Mouse (Mus musculus): Measurements from ENCODE around the gene Ccdc84. TPM values are rescaled to one million over a fixed set of nuclear protein-coding genes. Genes with fewer than 3 reads are reported as not detected.

The Ccdc84 gene
- polyA plus RNA-seq, 1 experiment from 2014 or later, result 32.9 TPM

DNA sequence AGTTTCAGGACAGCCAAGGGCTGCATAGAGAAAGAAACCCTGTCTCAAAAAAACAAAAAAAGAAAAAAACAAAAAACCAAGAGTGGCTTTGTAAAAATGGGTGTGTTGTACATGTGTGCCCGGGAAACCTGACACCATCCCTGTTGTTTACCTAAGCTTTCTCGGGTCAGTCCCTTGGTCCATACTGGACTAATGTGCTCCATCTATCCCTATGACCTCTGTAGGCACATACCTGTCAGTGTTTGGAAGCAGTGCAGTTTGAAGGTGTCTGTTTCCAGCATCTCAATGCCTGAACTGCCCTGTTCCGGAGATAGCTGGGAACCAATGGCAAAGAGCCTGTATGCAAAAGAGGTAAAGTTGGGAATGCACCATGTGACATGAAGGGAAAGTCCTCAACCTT lies 13.4 kb downstream of the Ccdc84 start:
- no peaks in the 10 kb centered on the region for H3K9me3 ChIP-seq
- H3K4me1 ChIP-seq (replicated peaks), result peaks cover 52% of the 10 kb centered on the region
- H3K9ac ChIP-seq, result no peak overlapping the region
- no peak overlapping the region for H3K4me3 ChIP-seq
- H3K4me2 ChIP-seq, result no peak overlapping the region
- H3K36me3 ChIP-seq, result peaks cover 69% of the 10 kb centered on the region
- no peak for ATAC-seq (ENCODE audit: low FRiP score)
- H3K27me3 ChIP-seq, result no peaks in the 10 kb centered on the region
- no peak overlapping the region for H3K27ac ChIP-seq
- 97% methylated on average over 3 of the region's 3 CpGs for WGBS

DNA sequence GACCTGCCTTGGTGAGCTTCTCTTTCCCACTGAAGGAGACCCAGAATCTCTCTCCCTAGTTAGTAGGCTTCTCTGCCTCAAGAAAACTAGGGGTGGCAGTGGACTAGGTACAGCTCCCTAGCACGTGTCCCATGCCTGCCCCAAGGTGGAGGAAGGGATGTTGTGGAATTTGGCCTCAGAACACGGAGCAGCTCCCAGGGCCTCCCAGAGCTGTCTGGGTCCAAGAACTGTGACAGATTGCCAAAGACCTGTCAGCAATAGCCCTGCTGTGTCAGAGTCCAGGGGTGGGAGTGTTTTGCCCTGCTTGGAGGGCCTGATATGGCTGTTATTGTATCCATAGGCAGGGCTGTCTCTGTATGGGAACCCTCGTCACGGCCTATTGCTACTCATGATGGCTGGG lies 17.3 kb downstream of the Ccdc84 start:
- Histone ChIP-seq H3K27ac (no peak overlapping the region), H3K27me3 (no peaks in the 10 kb centered on the region), H3K4me1 (replicated peaks) (peaks cover 63% of the 10 kb centered on the region), H3K9ac (0 out of 2 replicates have a peak overlapping the region, but pooled peaks have one; percentile 39), H3K4me3 (no peak overlapping the region), H3K4me2 (no peak overlapping the region), H3K9me3 (no peaks in the 10 kb centered on the region), H3K36me3 (peaks cover 67% of the 10 kb centered on the region)
- WGBS, result 84% methylated on average over 4 of the region's 4 CpGs
- no peak for ATAC-seq (ENCODE audit: low FRiP score)

GRCm38 (mm10) chr9:44399795-44400114 lies 18.6 kb downstream of the Ccdc84 start:
- H3K4me1 ChIP-seq (replicated peaks), result peaks cover 51% of the 10 kb centered on the region
- H3K9ac ChIP-seq, result peak overlapping the region; percentile 90
- 0 out of 2 replicates have a peak overlapping the region, but pooled peaks have one; percentile 24 for H3K27ac ChIP-seq
- ATAC-seq (ENCODE audit: low FRiP score), result no peak
- no peaks in the 10 kb centered on the region for H3K9me3 ChIP-seq
- peaks cover 58% of the 10 kb centered on the region for H3K36me3 ChIP-seq
- H3K27me3 ChIP-seq, result no peaks in the 10 kb centered on the region
- peak overlapping the region; percentile 88 for H3K4me2 ChIP-seq
- peak overlapping the region; percentile 61 for H3K4me3 ChIP-seq
- 92% methylated on average over 6 of the region's 6 CpGs for WGBS

GRCm38 (mm10) chr9:44399114-44399794 lies 19.1 kb downstream of the Ccdc84 start:
- peaks cover 53% of the 10 kb centered on the region for H3K36me3 ChIP-seq
- peaks cover 47% of the 10 kb centered on the region for H3K4me1 ChIP-seq (replicated peaks)
- peak overlapping the region; percentile 88 for H3K4me2 ChIP-seq
- no peak for ATAC-seq (ENCODE audit: low FRiP score)
- peak overlapping the region; percentile 92 for H3K27ac ChIP-seq
- H3K9me3 ChIP-seq, result no peaks in the 10 kb centered on the region
- peak overlapping the region; percentile 90 for H3K9ac ChIP-seq
- WGBS, result 85% methylated on average over 13 of the region's 13 CpGs
- H3K4me3 ChIP-seq, result peak overlapping the region; percentile 61
- no peaks in the 10 kb centered on the region for H3K27me3 ChIP-seq

- H3K4me3 ChIP-seq, result peak overlapping the region; percentile 61
- 83% methylated on average over 9 of the region's 9 CpGs for WGBS
Observed at GRCm38 (mm10) chr9:44398551-44398950, 19.8 kb downstream of the Ccdc84 start.

GRCm38 (mm10) chr9:44398087-44398486 lies 20.3 kb downstream of the Ccdc84 start:
- Histone ChIP-seq H3K4me1 (replicated peaks) (peaks cover 41% of the 10 kb centered on the region), H3K4me3 (peak overlapping the region; percentile 61), H3K27me3 (no peaks in the 10 kb centered on the region), H3K9ac (peak overlapping the region; percentile 90), H3K9me3 (no peaks in the 10 kb centered on the region), H3K36me3 (peaks cover 41% of the 10 kb centered on the region), H3K4me2 (peak overlapping the region; percentile 88), H3K27ac (peak overlapping the region; percentile 92)
- 17% methylated on average over 4 of the region's 4 CpGs for WGBS
- no peak for ATAC-seq (ENCODE audit: low FRiP score)

More at GRCm38 (mm10) chr9:44398551-44398950, 19.8 kb downstream of the Ccdc84 start:
- ATAC-seq (ENCODE audit: low FRiP score), result no peak
- H3K27ac ChIP-seq, result peak overlapping the region; percentile 92
- H3K27me3 ChIP-seq, result no peaks in the 10 kb centered on the region
- H3K9me3 ChIP-seq, result no peaks in the 10 kb centered on the region
- H3K4me2 ChIP-seq, result peak overlapping the region; percentile 88
- H3K36me3 ChIP-seq, result peaks cover 46% of the 10 kb centered on the region
- H3K9ac ChIP-seq, result peak overlapping the region; percentile 90
- H3K4me1 ChIP-seq (replicated peaks), result peaks cover 41% of the 10 kb centered on the region

GRCm38 (mm10) chr9:44396684-44397411 lies 21.5 kb downstream of the Ccdc84 start, which contains the start of gene Slc37a4:
Slc37a4 (plus strand) TSS chr9:44396852.
- under 1% methylated on average over 43 of the region's 43 CpGs for WGBS
- Histone ChIP-seq H3K4me2 (peak within 1 kb of the TSS; percentile 88), H3K27me3 (no peaks in the 10 kb centered on the region), H3K4me3 (peak within 1 kb of the TSS; percentile 61), H3K9me3 (no peaks in the 10 kb centered on the region), H3K4me1 (replicated peaks) (peaks cover 41% of the 10 kb centered on the region), H3K27ac (peak within 1 kb of the TSS; percentile 92), H3K9ac (peak within 1 kb of the TSS; percentile 90), H3K36me3 (peaks cover 34% of the 10 kb centered on the region)
- ATAC-seq (ENCODE audit: low FRiP score), result peak; percentile 98

- H3K4me1 ChIP-seq (replicated peaks), result peaks cover 4% of the 10 kb centered on the region; the same call in 1 of the 2 replicates
- H3K4me2 ChIP-seq, result no peak overlapping the region
- WGBS, result 43% methylated on average over 4 of the region's 4 CpGs
- no peak overlapping the region for H3K9ac ChIP-seq
- no peaks in the 10 kb centered on the region for H3K9me3 ChIP-seq
- H3K27ac ChIP-seq, result no peak overlapping the region
- ATAC-seq (ENCODE audit: low FRiP score), result peak; percentile 47; the same call in 1 of the 2 replicates
- H3K36me3 ChIP-seq, result peaks cover 57% of the 10 kb centered on the region
- no peaks in the 10 kb centered on the region for H3K27me3 ChIP-seq
- H3K4me3 ChIP-seq, result no peak overlapping the region
Observed at GRCm38 (mm10) chr9:44391466-44391865, 26.9 kb downstream of the Ccdc84 start.

DNA sequence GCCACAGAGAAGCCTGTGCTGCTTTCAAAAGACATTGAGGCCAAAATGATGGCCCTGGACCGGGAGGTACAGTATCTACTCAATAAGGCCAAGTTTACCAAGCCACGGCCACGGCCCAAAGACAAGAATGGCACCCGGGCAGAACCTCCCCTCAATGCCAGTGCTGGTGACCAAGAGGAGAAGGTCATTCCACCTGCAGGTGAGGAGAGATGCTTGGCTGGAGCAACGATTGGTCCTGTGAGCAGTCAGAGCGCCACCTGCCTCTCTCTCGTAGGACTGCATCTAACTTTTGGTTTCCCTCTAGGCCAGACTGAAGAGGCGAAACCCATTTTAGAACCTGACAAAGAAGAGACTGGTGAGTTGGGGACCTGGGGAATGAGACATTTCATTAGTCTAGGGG lies 29.1 kb downstream of the Ccdc84 start:
- H3K36me3 ChIP-seq, result peaks cover 79% of the 10 kb centered on the region
- no peak overlapping the region for H3K9ac ChIP-seq
- H3K27ac ChIP-seq, result no peak overlapping the region
- no peak overlapping the region for H3K4me2 ChIP-seq
- WGBS, result 61% methylated on average over 8 of the region's 8 CpGs
- ATAC-seq (ENCODE audit: low FRiP score), result no peak
- H3K4me1 ChIP-seq (replicated peaks), result no peaks in the 10 kb centered on the region
- H3K4me3 ChIP-seq, result no peak overlapping the region
- no peaks in the 10 kb centered on the region for H3K27me3 ChIP-seq
- H3K9me3 ChIP-seq, result no peaks in the 10 kb centered on the region

- no peak overlapping the region for H3K4me3 ChIP-seq
Observed at GRCm38 (mm10) chr9:44387221-44387620, 31.1 kb downstream of the Ccdc84 start.

DNA sequence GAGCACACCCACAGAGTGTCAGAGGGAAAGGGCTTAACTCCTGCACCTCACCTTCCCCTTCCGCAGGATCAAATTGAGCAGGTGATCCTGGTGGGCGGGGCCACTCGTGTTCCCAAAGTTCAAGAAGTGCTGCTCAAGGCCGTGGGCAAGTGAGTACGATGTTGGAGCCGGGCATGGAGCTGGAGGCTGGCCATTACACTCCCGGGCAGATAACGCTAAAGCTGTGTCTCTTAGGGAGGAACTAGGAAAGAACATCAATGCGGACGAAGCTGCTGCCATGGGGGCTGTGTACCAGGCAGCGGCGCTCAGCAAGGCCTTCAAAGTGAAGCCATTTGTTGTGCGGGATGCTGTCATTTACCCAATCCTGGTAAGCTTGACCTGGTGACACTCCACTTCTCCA lies 33.8 kb downstream of the Ccdc84 start:
- 94% methylated on average over 13 of the region's 13 CpGs for WGBS
- H3K4me3 ChIP-seq, result no peak overlapping the region
- H3K36me3 ChIP-seq, result peaks cover 89% of the 10 kb centered on the region
- H3K27me3 ChIP-seq, result no peaks in the 10 kb centered on the region
- no peak overlapping the region for H3K27ac ChIP-seq
- H3K9me3 ChIP-seq, result no peaks in the 10 kb centered on the region
- H3K9ac ChIP-seq, result no peak overlapping the region
- H3K4me1 ChIP-seq (replicated peaks), result peaks cover 17% of the 10 kb centered on the region
- no peak overlapping the region for H3K4me2 ChIP-seq
- no peak for ATAC-seq (ENCODE audit: low FRiP score)

More at GRCm38 (mm10) chr9:44387221-44387620, 31.1 kb downstream of the Ccdc84 start:
- H3K27ac ChIP-seq, result no peak overlapping the region
- H3K36me3 ChIP-seq, result peaks cover 97% of the 10 kb centered on the region
- no peaks in the 10 kb centered on the region for H3K4me1 ChIP-seq (replicated peaks)
- ATAC-seq (ENCODE audit: low FRiP score), result no peak
- no peak overlapping the region for H3K4me2 ChIP-seq
- no peak overlapping the region for H3K9ac ChIP-seq
- 83% methylated on average over 3 of the region's 3 CpGs for WGBS
- no peaks in the 10 kb centered on the region for H3K9me3 ChIP-seq
- H3K27me3 ChIP-seq, result no peaks in the 10 kb centered on the region

GRCm38 (mm10) chr9:44379862-44380261 lies 38.5 kb downstream of the Ccdc84 start:
- 12% methylated on average over 15 of the region's 15 CpGs for WGBS

More at GRCm38 (mm10) chr9:44379862-44380261, 38.5 kb downstream of the Ccdc84 start:
- peaks cover 41% of the 10 kb centered on the region for H3K36me3 ChIP-seq
- H3K27ac ChIP-seq, result peak overlapping the region; percentile 91
- H3K4me2 ChIP-seq, result peak overlapping the region; percentile 98
- no peaks in the 10 kb centered on the region for H3K27me3 ChIP-seq
- H3K9ac ChIP-seq, result peak overlapping the region; percentile 96
- ATAC-seq (ENCODE audit: low FRiP score), result peak; percentile 49
- H3K9me3 ChIP-seq, result no peaks in the 10 kb centered on the region
- peak overlapping the region; percentile 92 for H3K4me3 ChIP-seq
- H3K4me1 ChIP-seq (replicated peaks), result peaks cover 26% of the 10 kb centered on the region
